Mouse (Mus musculus) erythroblast, embryonic 14.5 days (primary cell): ENCODE results near the gene Ckmt2. TPM values are rescaled to one million over a fixed set of nuclear protein-coding genes. Genes with fewer than 3 reads are reported as not detected.

Experiments used
- H3K27me3 ChIP-seq: 2 replicates; pipeline ENCODE4 v1.6.1; 2012; ENCODE audit warnings: inconsistent platforms; ENCODE audit not compliant: control insufficient read depth
- H3K36me3 ChIP-seq: 2 replicates; pipeline ENCODE4 v1.6.1; 2012; ENCODE audit warnings: mild to moderate bottlenecking, inconsistent platforms; ENCODE audit not compliant: control insufficient read depth
- H3K4me1 ChIP-seq: 2 replicates; pipeline ENCODE4 v1.6.1; 2012; ENCODE audit warnings: inconsistent platforms; ENCODE audit not compliant: control insufficient read depth
- H3K4me3 ChIP-seq: replicated peaks from 2 replicates; pipeline ENCODE3; 2012; ENCODE audit warnings: moderate library complexity, mild to moderate bottlenecking, inconsistent platforms
- H3K9me3 ChIP-seq: 2 replicates; pipeline ENCODE4 v1.6.1; 2012; ENCODE audit warnings: low read length, inconsistent platforms, mixed read lengths; ENCODE audit not compliant: control insufficient read depth
- GATA1 ChIP-seq: IDR thresholded peaks from 2 replicates; pipeline ENCODE4 v1.6.1; 2012; ENCODE audit warnings: low read length, inconsistent platforms, mixed read lengths
- TAL1 ChIP-seq: IDR thresholded peaks from 3 replicates; pipeline ENCODE4 v1.6.1; 2012; ENCODE audit warnings: low read length, inconsistent platforms, mixed read lengths
- polyA plus RNA-seq: library from polyadenylated mRNA; stranded (reverse); fragments of >175 nt; gene quantifications from 2 replicates; pipeline ENCODE4 v1.2.3, GENCODE M21; 2012

Gene Ckmt2
- polyA plus RNA-seq, 1 experiment, result not detected

- H3K4me3 ChIP-seq, result no peak overlapping the region
- no peaks in the 10 kb centered on the region for H3K9me3 ChIP-seq
- H3K4me1 ChIP-seq, result no peaks in the 10 kb centered on the region
- H3K27me3 ChIP-seq, result no peaks in the 10 kb centered on the region
- H3K36me3 ChIP-seq, result no peaks in the 10 kb centered on the region
- TF ChIP-seq TAL1 (no peak), GATA1 (no peak)
Measured at GRCm38 (mm10) chr13:91877350-91877749, 665 bp upstream of the Ckmt2 start.

GRCm38 (mm10) chr13:91875581-91875980 is 1.1 kb downstream of the Ckmt2 start:
- H3K4me1 ChIP-seq, result no peaks in the 10 kb centered on the region
- TF ChIP-seq GATA1 (no peak), TAL1 (no peak)
- H3K4me3 ChIP-seq, result no peak overlapping the region
- H3K36me3 ChIP-seq, result no peaks in the 10 kb centered on the region
- H3K27me3 ChIP-seq, result no peaks in the 10 kb centered on the region
- no peaks in the 10 kb centered on the region for H3K9me3 ChIP-seq

- H3K4me1 ChIP-seq, result no peaks in the 10 kb centered on the region
- H3K9me3 ChIP-seq, result no peaks in the 10 kb centered on the region
- H3K27me3 ChIP-seq, result no peaks in the 10 kb centered on the region
- no peak overlapping the region for H3K4me3 ChIP-seq
- no peak for TF ChIP-seq GATA1
- no peak for TF ChIP-seq TAL1
- H3K36me3 ChIP-seq, result no peaks in the 10 kb centered on the region
Measured at GRCm38 (mm10) chr13:91874565-91874964, 2.1 kb downstream of the Ckmt2 start.

GRCm38 (mm10) chr13:91873734-91874329 is 2.9 kb downstream of the Ckmt2 start:
- no peak overlapping the region for H3K4me3 ChIP-seq
- H3K4me1 ChIP-seq, result no peaks in the 10 kb centered on the region
- no peak for TF ChIP-seq GATA1
- H3K27me3 ChIP-seq, result no peaks in the 10 kb centered on the region
- no peaks in the 10 kb centered on the region for H3K9me3 ChIP-seq
- H3K36me3 ChIP-seq, result no peaks in the 10 kb centered on the region

GRCm38 (mm10) chr13:91868577-91868976 is 8.1 kb downstream of the Ckmt2 start:
- TF ChIP-seq GATA1 (no peak), TAL1 (no peak)
- H3K4me3 ChIP-seq, result no peak overlapping the region
- no peaks in the 10 kb centered on the region for H3K9me3 ChIP-seq
- no peaks in the 10 kb centered on the region for H3K36me3 ChIP-seq
- no peaks in the 10 kb centered on the region for H3K27me3 ChIP-seq
- no peaks in the 10 kb centered on the region for H3K4me1 ChIP-seq

GRCm38 (mm10) chr13:91858835-91859234 is 17.9 kb downstream of the Ckmt2 start:
- Histone ChIP-seq H3K27me3 (no peaks in the 10 kb centered on the region), H3K36me3 (no peaks in the 10 kb centered on the region), H3K4me1 (no peaks in the 10 kb centered on the region), H3K4me3 (no peak overlapping the region), H3K9me3 (no peaks in the 10 kb centered on the region)
- TF ChIP-seq TAL1, result no peak
- TF ChIP-seq GATA1, result no peak

- Histone ChIP-seq H3K4me3 (no peak overlapping the region), H3K9me3 (no peaks in the 10 kb centered on the region), H3K27me3 (no peaks in the 10 kb centered on the region), H3K36me3 (no peaks in the 10 kb centered on the region), H3K4me1 (no peaks in the 10 kb centered on the region)
- TF ChIP-seq GATA1 (no peak), TAL1 (no peak)
Measured at GRCm38 (mm10) chr13:91857427-91857826, 19.3 kb downstream of the Ckmt2 start.

GRCm38 (mm10) chr13:91854412-91854811 is 22.3 kb downstream of the Ckmt2 start:
- TF ChIP-seq TAL1, result no peak
- no peak for TF ChIP-seq GATA1
- H3K27me3 ChIP-seq, result no peaks in the 10 kb centered on the region
- no peak overlapping the region for H3K4me3 ChIP-seq
- no peaks in the 10 kb centered on the region for H3K36me3 ChIP-seq
- H3K9me3 ChIP-seq, result no peaks in the 10 kb centered on the region
- no peaks in the 10 kb centered on the region for H3K4me1 ChIP-seq

GRCm38 (mm10) chr13:91827876-91828275 is 48.8 kb downstream of the Ckmt2 start:
- no peaks in the 10 kb centered on the region for H3K27me3 ChIP-seq
- H3K9me3 ChIP-seq, result no peaks in the 10 kb centered on the region
- no peaks in the 10 kb centered on the region for H3K4me1 ChIP-seq
- H3K36me3 ChIP-seq, result no peaks in the 10 kb centered on the region
- TF ChIP-seq GATA1 (no peak), TAL1 (no peak)
- no peak overlapping the region for H3K4me3 ChIP-seq

GRCm38 (mm10) chr13:91826066-91826465 is 50.6 kb downstream of the Ckmt2 start:
- TF ChIP-seq TAL1 (no peak), GATA1 (no peak)
- H3K36me3 ChIP-seq, result no peaks in the 10 kb centered on the region
- H3K27me3 ChIP-seq, result no peaks in the 10 kb centered on the region
- no peak overlapping the region for H3K4me3 ChIP-seq
- no peaks in the 10 kb centered on the region for H3K9me3 ChIP-seq
- no peaks in the 10 kb centered on the region for H3K4me1 ChIP-seq
